Mouse (Mus musculus): ENCODE results near the gene Gm45062.

- TF ChIP-seq CTCF (IDR thresholded peaks at IDR 0.05; ENCODE audit: extremely low read depth, insufficient read depth, insufficient read length, insufficient replicate concordance), result no peak
- no peak for TF ChIP-seq POLR2A (IDR thresholded peaks at IDR 0.05; ENCODE audit: low read depth, low read length)
Observed at GRCm38 (mm10) chr6:8469918-8470317, 210.7 kb downstream of the Gm45062 start.

Data from spleen, adult 2 months (tissue).